Mouse (Mus musculus): ENCODE measurements around the gene Rsu1.

Rsu1 gene

GRCm38 (mm10) chr2:13048649-13049048 is 222.6 kb downstream of the Rsu1 start:
- no peak for DNase-seq (ENCODE audit: low spot score)

GRCm38 (mm10) chr2:13044555-13044954 is 226.7 kb downstream of the Rsu1 start:
- no peak for DNase-seq (ENCODE audit: low spot score)

DNA sequence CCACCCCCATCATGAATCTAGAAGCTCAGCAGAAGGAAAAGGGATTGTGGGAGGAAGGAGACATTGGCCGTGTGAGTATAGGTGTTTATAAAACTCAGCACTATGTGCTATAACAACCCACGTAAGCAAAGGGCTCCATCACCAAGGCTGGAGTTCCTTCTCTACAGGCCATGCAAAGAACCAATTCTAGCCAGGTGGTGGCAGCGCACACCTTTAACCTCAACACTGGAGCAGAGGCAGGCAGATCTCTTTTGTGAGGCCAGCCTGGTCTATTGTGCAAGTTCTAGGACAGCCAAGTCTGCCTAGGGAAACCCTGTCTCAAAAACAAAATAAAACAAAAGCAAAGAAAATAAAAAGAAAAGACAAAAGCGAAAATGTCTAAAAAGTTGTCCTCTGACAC is 231.4 kb downstream of the Rsu1 start:
- no peak for DNase-seq (ENCODE audit: low spot score)

GRCm38 (mm10) chr2:13038772-13039171 is 232.4 kb downstream of the Rsu1 start:
- DNase-seq (ENCODE audit: low spot score) = no peak

All from ovary, postnatal 14 days (tissue).